Mouse (Mus musculus) retina, postnatal 1 day (tissue): Measurements from ENCODE around the gene Prap1.

Experiments
- DNase-seq: peaks from one replicate; pipeline ENCODE4 v3.0.0-alpha.2; 2012

The Prap1 gene

DNA sequence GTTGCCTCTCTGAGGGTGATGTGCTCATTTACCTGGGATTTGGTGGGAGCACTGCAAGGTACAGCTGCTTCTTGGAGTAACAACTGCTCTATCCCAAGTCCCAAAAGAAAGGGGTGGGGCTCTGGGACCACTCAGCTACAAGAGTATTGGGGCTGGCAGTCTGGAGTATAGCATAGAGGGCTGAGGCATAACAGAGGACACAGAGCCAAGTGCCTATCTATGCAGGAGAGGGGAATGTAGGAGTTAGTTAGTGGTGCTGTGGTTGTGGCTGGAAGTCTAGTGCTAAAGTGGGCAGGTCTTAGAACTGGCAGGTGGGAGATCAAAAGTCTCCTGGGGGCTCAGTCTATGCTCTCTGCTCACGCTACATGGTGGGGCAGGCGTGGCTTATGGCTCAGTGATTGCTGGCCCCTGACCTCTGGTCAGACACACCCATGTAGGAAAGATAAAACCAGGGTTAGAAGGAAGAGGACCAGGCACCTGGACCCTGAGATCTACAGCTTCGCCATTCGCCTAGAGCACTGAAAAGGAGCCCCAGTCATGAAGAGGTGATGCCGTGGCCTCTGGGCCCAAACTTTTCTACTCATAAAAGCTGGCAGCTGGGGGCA lies at the start of gene Prap1:
Gene Prap1 (plus strand): TSS at position 472 of the 605 bp plus-strand sequence.
- DNase-seq: no peak

DNA sequence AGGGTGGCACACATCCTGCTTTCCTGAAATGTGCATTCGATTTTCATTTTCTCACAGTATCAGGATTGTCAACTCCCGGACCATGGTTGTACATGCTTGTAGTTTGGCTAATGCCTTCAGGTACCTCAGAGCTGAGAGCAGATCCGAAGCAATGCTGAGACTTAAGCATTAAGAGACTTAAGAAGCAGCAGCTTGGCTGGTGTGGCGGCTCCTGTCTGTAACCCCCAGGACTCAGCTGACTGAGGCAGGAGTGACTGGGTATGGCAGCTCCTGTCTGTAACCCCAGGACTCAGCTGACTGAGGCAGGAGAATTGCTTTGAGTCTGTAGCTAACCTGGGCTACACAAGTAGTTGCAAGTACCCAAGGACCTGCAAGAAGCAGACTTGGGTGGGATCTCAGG lies 47.6 kb upstream of the Prap1 start:
- DNase-seq: no peak

DNA sequence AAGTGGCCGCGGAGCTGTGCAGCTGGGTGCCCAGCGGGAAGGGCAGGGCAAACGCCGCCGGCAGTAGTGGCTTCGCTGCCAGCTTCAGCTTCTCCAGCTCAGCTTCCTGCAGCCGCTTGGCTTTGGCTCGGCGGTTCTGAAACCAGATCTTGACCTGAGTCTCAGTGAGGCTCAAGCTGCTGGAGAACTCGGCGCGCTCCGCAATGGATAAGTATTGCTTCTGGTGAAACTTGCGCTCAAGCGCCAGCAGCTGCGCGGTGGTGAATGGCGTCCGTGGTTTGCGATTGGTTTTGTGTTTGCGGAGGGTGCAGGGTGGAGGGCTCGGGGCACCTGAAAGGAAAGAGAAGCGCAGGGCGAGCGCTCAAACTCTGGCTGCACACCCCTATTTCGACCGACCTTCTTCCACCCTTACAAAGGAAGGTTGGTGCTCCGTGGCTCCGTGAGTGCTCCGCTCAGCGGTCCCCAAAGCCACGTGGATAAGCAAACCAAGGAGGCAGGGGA lies 45.3 kb upstream of the Prap1 start:
- peak; percentile 25 for DNase-seq

DNA sequence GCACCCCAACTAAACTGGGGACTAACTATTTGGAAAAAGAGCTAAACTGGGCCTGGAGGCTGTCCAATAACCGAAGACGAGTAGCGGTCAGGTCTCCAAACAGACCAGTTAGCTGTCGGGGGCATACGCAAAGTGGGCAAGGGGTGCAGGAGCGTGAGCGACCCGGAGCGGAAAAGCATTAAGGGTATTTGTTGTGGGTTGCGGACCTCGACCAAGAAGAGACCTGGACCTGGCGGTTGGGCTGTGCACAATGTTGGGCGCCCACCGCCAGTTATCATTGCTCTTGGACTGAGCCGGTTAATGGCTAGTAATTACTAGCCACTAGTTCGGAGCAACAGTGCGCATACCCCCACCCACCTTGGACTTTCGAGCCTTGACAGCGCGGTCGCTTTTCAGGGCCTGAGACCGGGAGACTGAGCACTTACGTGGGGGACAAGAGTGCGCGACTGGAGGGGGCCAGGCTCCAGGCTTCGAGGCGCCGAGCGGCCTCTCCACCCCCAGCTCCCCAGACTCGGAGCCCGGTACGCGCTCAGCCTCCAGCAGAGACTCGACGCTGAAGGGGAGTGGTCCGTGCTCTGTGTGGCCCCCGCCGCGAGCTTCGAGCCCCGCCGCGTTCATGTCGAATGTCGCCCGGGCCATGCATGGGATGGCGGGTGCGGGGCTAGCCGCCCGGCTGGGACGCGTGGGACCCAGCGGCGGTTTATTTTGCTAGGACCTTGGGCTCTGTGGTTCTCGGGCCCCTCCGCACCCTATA lies 44.7 kb upstream of the Prap1 start, which contains the start of gene Msx3:
Gene Msx3 (minus strand): TSS at position 729 of the 754 bp plus-strand sequence.
- DNase-seq: peak; percentile 21

DNA sequence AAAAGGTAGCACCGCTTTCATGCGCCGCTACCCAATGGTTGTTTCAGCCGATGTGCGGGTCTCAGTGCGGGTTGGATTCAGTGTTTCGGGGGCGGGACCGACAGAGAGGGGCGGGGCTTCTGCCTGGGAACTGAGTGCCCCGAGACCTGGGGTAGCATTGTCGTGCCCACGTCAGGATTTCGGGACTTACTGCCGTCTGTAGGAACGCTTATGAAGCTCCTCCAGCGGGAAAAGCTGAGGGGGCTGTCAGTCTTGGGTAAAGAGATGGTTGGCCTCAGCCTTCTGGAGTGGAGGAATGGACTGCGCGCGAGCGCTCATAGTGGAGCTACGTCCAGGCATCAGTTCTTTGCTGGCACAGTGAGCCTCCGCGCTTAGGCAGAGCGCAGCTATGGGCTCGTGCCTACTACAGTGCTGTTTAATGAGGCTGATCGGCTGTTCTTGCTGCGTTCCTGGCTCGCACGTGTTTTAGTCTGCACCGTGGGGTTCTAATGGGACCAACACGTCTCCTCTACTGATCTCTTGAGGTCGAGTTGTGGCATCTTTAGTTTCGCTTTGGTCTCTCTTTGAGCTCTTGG lies 44.0 kb upstream of the Prap1 start:
- peak; percentile 63 for DNase-seq

DNA sequence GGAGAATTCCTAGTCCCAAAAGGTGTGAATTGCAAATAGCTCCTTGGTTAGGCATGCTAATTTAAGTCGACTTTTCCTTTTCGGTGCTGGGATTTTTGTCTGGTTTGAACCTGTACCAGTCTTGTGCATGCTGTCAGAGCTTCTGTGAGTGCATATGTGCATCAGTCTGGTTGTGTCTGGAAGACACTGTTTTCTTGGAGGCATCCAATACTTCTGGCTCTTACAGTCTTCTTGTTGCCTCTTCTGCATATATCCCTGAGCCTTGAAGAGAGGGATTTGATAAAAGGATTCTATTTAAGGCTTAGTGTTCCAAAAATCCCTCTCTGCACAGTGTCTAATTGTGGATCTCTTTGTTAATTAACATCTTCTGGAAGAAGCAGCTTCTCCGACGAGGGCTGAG lies 39.1 kb upstream of the Prap1 start:
- DNase-seq: no peak

DNA sequence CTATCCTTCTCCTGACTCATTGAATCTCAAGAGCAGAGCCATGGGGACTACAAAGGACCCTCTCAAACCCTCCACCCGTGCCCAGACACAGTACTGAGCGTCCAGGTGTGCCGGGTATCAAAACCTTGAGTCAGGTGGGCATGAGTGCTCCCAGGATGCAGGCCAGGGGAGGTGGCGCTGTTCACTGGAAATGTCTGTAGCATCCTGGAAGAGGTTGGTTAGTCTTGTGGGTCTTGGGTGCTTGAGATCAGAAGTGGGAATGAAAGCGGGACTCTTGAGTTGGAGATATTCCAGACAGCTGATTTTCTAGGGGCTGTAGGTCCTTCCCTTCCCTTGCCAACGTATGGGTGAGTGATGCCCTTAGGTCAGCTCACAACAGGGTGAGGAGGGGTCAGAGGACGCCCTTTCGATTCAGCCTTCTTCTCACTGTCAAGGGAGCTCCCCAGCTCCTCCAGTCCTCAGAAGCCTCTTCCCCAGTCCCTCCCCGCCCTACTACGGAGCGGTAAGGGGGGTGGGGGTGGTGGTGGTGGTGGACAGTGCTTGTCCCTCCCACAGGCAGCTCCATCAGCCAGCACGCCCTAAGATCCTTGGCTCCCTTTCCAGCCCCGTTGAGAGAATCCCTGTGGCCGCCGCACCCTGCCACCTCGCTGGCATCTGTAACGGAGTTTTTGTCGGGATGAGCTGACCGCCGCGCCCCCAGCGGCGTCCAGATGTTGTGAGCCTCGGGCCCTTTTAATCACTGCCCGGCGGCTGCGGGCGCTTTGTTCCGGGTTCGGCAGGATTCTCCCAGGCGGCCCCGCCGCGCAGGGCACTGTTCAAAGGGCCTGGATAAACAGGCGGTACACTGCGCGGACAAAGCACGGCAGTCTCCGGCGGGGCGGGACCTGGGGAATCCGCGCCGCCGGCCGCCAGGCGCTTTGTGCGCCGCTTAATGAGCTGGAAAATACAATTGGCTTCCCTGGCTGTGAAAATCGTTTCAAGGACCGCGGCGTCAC lies 35.5 kb upstream of the Prap1 start:
- DNase-seq: peak; percentile 93

DNA sequence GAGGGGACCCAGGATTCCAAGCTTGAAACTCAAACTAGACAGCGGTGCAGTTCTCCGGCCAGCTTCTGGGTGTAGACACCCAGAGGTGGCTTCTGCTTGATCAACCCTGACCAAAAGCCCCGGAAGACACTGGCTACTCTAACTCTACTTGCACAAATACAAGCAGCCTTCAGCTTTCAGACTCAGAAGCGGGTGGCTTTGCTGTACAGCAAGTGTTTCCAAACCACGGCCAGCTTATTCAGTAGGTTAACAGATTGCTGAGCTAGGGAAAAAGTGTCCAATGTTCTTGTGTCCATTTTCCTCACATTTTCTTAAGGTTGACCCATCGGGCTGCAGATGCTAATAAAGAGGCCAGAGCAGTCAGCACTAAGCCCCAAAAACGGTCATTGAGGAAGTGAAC lies 34.7 kb upstream of the Prap1 start:
- DNase-seq: no peak

DNA sequence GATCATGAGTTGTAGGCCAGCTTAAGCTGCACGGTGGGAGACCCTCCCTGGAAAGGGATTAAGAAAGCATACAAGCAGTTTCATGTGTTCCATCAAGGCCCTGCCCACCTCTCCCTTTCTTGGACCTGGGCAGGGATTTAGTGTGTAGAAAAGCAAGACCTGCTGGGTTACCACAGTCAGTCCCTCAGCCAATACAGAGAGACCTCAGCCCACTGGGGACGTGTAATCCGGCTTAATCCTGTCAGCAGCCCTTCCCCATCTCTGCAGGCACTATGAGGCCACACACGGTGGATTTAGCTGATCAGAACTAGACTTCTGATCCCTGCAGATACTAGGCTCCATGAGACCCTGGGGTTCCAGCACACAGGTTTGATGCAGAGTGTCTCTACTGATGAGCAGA lies 33.6 kb upstream of the Prap1 start:
- DNase-seq: peak; percentile 78

DNA sequence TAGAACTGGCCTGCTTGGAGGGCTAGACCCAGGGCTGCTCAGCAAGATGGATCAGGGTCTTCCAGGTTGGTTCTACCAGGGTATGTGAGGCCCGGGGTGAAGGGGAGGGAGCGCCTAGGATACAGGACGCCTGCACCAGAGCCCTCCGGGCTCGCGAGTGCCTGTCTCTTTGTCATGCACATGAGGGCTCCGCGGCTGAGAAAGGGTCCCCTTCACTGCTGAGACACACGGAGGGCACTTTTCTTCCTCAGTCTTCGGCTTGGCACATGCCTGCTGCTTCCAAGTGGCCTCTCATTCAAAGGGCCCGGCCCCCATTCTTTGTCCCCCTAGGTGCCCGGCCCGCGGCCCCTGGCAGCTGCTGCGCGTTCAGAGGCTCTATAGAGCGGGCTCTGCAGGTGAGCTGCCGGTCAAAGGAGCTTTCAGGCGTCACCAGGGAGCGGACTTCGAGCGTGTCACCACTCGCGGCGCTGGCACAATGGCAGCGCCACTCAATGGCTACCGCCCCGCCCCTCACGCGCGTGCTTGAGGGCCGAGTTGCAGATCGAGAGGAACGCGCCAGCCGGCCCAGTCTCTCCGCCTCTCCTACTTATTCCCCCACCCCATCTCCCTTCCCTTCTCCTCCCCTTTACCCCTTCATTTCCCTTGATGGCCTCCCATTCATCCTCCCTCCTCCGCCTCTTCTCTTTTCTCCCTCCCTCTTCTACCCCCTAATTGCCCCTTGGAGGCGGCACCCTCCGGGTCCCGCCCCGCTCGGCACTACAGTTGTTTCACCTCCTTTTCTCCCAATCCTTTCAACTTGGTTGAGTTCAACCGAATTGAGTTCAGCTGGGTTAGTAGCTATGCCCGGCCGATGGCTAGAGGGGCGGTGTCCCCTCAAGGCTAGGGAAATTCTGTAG lies 32.0 kb upstream of the Prap1 start:
- peak; percentile 79 for DNase-seq

DNA sequence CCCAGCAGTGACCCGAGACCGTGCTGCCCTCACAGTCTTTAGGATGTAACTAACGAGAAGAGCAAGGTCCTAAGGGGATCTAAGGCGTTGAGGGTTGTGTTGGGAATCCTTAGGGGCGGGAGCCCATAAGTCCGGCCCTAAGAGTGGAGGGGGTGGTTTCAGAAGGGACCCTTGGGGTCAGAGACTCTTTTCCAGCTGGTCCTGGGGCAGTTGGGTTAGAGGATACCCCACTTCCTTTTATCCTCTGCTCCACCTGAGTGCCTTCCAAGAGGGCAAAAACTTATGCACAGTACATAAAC lies 31.4 kb upstream of the Prap1 start:
- no peak for DNase-seq

DNA sequence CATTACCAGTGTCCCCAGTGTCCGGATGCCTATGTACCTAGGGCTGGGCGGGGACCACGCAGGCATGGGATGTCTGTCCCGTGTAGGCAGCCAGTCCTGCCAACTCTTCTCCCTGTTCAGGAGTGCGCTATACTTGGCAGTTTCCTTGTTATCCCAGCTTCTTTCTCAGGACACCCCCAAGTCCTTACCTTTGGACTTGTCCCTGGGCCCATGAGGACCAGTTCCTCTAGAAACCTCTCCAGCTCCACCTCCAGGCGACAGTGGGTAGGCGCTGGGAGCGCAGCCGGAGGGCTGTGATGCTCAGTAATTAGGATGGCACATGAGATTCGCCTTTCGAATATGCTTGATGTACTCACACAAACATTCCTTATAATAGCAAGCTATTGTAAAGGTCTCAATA lies 30.9 kb upstream of the Prap1 start:
- peak; percentile 59 for DNase-seq

DNA sequence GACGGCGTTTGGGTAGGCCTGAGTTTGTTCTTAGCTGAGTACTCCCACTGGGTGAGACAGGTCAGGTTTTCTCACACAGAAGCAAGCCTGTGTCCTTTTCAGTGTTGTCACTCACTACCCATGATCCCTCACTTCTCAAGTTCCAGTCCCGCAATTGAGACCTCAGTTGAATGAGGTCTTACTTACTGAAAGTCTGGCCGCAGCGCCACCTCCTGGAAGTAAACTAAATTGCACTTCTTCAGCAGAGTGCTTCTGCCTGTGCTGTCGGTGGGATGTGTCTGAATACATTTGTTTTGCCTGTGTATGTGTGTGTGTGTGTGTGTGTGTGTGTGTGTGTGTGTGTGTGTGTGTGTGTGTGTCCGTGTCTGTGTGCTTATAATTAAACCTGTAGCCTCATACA lies 30.1 kb upstream of the Prap1 start:
- peak; percentile 88 for DNase-seq

DNA sequence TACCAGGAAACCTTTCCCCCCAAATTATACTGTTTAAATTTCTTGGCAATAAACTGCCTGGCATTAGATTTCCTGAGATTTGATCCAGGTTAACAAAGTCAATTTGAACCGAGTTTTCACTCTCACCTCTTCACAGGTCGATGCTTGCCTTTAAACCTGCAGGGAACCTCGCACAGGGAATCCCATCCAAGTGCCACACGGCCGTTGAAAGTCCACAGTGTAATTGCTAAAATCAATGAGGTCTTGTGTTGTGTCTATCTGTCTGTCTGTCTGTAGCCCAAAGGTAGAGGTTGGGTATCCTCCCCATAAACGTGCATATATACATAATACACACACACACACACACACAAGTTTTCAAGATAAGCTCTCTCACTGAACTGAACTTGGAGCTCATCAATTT lies 25.8 kb upstream of the Prap1 start:
- DNase-seq: no peak

DNA sequence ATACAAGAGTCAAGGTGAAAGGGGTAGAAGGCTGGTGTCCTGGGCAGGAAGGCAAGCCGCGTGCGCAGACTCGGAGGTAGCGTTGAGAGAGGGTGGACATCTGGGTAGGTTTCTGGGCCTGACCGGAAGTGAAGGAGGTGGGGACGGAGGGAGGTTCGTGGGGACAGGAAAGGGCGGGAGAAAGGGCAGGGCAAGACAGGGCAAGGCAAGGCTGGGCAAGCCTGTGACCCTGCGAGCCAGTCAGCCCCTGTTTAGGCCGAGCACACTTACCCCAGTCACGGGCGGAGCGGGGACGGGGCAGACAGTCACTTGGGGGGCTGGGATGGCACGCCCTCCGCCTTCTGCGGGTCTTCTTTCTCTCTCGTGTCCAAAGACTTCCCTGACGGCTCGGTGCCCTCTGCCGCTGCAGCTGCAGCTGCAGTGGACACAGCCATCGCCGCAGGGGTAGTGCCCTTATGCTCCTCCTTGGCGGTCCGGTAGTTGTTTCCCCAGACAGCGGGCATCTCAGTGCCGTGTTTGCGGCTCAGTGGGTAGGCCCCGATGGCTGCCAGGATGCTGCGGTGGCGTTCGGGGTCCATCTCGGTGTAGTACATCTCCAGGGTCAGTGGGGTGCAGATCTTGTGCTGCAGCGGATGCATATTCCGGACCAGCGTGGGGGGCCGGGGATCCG lies 23.0 kb upstream of the Prap1 start:
- DNase-seq: peak; percentile 35

DNA sequence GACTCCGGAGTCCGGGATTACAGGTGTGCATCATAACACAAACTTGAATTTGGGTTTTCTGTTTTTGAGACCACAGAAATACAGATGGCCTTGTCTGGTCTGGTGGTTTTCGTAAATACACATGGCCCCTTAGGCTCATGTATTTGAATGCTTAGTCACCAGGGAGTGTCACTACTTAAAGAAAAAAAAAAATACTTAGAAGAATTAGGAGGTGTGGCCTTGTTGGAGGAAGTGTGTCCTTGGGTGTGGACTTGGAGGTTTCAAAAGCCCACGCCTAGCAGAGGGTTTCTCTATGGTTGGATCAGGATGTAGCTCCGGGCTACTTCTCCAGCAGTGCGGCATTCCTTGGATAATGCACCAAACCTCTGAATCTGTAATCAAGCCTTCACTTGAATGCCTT lies 15.5 kb upstream of the Prap1 start:
- no peak for DNase-seq

DNA sequence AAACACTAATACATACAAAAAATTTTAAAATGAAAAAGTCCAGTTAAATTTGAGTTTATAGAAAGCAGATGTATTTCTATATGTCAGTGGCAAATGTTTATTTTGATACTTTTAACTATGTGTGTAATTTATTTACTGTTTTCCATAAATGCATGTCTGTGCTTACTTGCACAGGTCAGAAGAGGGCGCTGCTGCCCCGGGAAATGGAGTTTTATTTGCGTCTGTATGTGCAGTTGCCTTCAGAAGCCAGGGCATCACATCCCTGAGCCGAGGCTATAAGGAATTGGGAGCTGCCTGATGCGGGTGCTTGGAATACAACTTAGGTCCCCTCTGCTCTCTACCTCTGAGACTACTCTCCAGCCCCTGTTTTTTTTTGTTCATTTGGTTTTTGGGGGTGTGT lies 14.5 kb upstream of the Prap1 start:
- DNase-seq: peak; percentile 87

DNA sequence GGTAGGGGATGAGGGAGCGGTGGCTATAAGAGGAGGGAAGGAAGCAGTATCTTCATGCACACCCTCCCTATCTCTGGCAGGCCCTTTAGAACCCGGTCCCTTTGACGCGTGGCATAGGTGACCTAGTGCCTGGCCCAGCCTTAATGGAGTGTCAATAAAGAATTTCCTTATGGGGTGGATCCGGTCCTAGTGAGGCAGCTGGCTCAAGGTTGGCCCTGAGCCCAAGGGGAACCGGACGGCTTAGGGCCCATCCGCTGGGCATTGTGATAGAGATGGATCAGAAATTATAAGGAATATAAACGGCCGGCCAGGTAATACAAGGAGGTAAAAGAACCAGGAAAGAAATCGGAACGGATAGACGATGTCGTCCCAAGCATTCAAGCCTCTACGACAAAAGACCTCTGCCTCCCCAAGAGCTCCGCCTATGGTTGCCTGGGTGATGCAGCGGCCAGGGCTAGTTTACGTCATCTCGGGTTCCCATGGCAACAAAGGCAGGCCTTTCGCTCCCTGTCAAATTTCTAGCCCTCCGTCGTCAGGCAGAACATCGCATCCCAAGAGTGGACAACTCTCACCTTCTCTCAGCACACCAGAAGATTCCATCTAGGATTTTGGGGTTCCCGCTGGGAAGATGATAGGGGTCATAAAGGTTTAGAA lies 12.6 kb upstream of the Prap1 start:
- peak; percentile 93 for DNase-seq

DNA sequence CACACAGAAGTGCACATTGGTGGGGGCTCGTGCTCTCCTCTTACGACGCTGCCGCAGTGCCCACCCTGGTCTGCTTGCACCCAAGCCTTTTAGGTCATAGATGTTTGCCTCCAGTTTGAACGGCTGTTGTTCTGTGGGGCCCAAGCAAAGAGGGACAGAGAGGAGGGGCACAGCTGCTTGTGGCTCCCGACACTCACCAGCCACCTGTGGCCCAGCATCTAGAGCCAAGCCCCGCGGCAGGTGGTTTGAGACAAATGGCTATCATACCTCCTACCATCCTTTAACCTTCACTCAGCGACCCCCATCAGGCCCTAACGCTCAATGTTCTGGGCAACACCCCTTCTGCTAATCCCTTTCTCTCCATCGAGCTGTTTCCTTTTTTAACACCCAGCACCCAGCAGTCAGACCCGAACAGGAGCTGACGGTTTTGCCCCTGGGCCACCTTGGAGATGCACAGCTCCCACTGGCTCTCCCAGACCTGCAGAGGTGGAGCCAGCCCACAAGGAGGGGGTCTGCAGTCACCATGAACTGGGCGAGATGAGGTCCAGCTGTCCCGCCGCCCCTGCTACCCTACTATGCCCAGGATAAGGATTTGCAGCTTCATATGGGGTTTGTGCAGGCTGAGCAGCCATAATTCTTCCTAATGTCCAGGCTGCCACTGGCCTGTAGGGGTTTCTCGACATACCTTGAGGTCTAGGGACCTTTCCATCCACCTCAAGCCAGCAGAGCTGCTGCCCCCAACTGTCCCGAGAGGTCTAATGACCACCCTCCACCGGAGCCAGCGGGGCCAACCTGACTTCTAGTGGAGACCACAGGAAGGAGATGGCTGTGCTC lies 11.6 kb upstream of the Prap1 start:
- peak; percentile 33 for DNase-seq

DNA sequence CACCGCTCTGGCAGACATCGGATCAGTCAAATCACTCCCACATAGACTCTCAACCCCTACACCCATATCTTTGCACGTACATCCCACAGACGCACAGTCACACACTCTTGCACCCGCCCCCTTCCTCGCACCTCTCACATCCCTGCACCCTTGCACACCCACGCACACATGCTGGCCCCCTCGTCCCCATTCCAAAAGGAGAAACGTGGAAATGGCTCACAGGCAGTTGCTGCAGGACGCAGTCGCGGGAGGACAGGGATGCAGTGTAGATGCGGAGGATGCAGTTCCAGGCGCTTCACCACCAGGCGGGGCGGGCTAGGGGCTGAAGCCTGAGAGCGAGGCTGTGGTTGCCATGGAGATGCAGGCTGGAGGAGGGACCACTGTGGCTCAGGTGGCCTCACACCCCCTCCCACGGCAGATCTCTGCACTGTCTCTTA lies 10.9 kb upstream of the Prap1 start, which contains the start of gene Caly:
Gene Caly (minus strand): TSS at position 307 of the 437 bp plus-strand sequence.
- peak; percentile 88 for DNase-seq
